Mouse (Mus musculus) gastrocnemius, postnatal 4 days (tissue): ENCODE results near the gene Cep63. TPM values are rescaled to one million over a fixed set of nuclear protein-coding genes. Genes with fewer than 3 reads are reported as not detected.

ENCODE experiments used
- DNase-seq, 2 experiments: peaks; one replicate each; pipeline ENCODE4 v3.0.0; 2021 to 2022; ENCODE audit warnings: low spot score in 2 of 2, mixed read lengths in 2 of 2
- total RNA-seq, 2 experiments: library from RNA; stranded (reverse); gene quantifications; 2 replicates each; pipeline ENCODE4 v1.2.3; 2021

The Cep63 gene
- total RNA-seq, 2 experiments from 2014 or later: 41.1 to 43.7 TPM

GRCm38 (mm10) chr9:102581921-102582469 lies 44.3 kb downstream of the Cep63 start:
- DNase-seq: peak in 1 of 2 experiments; percentile 7

GRCm38 (mm10) chr9:102577480-102577879 lies 48.9 kb downstream of the Cep63 start:
- no peak for DNase-seq

- no peak for DNase-seq
Measured at GRCm38 (mm10) chr9:102572888-102573287, 53.4 kb downstream of the Cep63 start.

GRCm38 (mm10) chr9:102558463-102558862 lies 67.9 kb downstream of the Cep63 start:
- DNase-seq: no peak

- DNase-seq: no peak
Measured at GRCm38 (mm10) chr9:102553781-102554180, 72.6 kb downstream of the Cep63 start.

- DNase-seq: peak in 1 of 2 experiments; percentile 10
Measured at GRCm38 (mm10) chr9:102551771-102552170, 74.6 kb downstream of the Cep63 start.

GRCm38 (mm10) chr9:102549211-102549610 lies 77.1 kb downstream of the Cep63 start:
- no peak for DNase-seq

- DNase-seq: peak in 1 of 2 experiments; percentile 6
Measured at GRCm38 (mm10) chr9:102547028-102547354, 79.3 kb downstream of the Cep63 start.

- DNase-seq: no peak
Measured at GRCm38 (mm10) chr9:102546256-102547027, 79.9 kb downstream of the Cep63 start.

- no peak for DNase-seq
Measured at GRCm38 (mm10) chr9:102545406-102546255, 80.7 kb downstream of the Cep63 start.

- DNase-seq: peak; percentile 70 to 78
Measured at GRCm38 (mm10) chr9:102544773-102545366, 81.5 kb downstream of the Cep63 start.

GRCm38 (mm10) chr9:102544116-102544772 lies 82.1 kb downstream of the Cep63 start:
- DNase-seq: no peak

GRCm38 (mm10) chr9:102543761-102544115 lies 82.6 kb downstream of the Cep63 start:
- DNase-seq: no peak

- no peak for DNase-seq
Measured at GRCm38 (mm10) chr9:102542540-102542939, 83.8 kb downstream of the Cep63 start.

GRCm38 (mm10) chr9:102541666-102542065 lies 84.7 kb downstream of the Cep63 start:
- no peak for DNase-seq

GRCm38 (mm10) chr9:102539699-102540098 lies 86.6 kb downstream of the Cep63 start:
- DNase-seq: no peak

GRCm38 (mm10) chr9:102536968-102537367 lies 89.4 kb downstream of the Cep63 start:
- DNase-seq: no peak
